Mouse (Mus musculus): ENCODE measurements at regions not wholly inside any gene's neighbourhood (a gene's known extent, or its start where the extent isn't known, plus 50 kb on each side); places are given as distances from the start of the nearest gene placed in this dataset.

DNA sequence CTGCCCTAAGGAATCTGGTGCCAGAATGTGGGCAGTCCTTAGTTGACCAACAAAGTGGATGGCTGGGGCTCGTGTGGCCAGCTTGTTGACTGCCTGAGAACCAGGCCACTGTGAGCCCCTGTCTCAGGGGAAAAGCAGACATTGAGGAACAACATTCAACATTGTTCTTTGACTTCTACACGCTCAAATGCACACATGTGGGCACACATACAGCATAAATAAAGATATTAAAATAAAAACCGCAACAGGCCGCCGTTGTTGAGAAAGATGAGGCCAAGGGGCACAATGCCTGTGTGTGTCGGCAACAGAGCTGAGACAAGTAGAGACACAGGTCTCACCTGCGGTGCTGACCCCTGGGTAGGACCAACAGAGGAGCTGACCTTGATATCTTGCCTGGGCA, 105.8 kb downstream of the Nxnl2 start:
- Histone ChIP-seq H3K27ac (replicated peaks) (no peak overlapping the region), H3K9ac (replicated peaks) (no peak overlapping the region), H3K4me2 (no peak overlapping the region), H3K9me3 (replicated peaks) (no peaks in the 10 kb centered on the region), H3K27me3 (replicated peaks) (no peaks in the 10 kb centered on the region), H3K36me3 (no peaks in the 10 kb centered on the region), H3K4me1 (peaks cover 22% of the 10 kb centered on the region), H3K4me3 (replicated peaks) (no peak overlapping the region)
- no peak for ATAC-seq (ENCODE audit: low FRiP score)
- 88% methylated on average over 7 of the region's 7 CpGs for WGBS

DNA sequence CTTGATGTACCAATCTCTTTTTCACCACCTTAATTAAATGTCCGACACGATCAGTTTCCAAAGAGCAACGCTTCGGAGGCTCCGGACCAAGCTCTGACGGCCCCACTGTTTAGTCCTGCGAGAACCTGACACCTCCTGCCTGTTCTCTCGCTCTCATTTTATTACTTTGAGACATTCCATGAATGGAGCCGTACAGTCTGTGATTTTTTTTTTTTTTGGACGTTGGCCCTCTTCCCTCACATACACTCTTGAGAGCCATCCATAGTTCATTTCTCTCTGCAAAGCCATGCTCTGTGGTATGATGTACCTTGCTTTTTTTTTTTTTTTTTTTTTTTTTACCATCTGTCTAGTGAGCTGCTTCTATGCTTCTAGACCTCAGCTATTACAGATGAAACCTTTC, 106.7 kb downstream of the Nxnl2 start:
- H3K27ac ChIP-seq (replicated peaks) = no peak overlapping the region
- H3K4me3 ChIP-seq (replicated peaks) = no peak overlapping the region
- no peaks in the 10 kb centered on the region for H3K9me3 ChIP-seq (replicated peaks)
- no peaks in the 10 kb centered on the region for H3K36me3 ChIP-seq
- H3K27me3 ChIP-seq (replicated peaks) = no peaks in the 10 kb centered on the region
- no peak overlapping the region for H3K4me2 ChIP-seq
- H3K9ac ChIP-seq (replicated peaks) = no peak overlapping the region
- peaks cover 22% of the 10 kb centered on the region for H3K4me1 ChIP-seq
- no peak; the same call in 1 of the 2 replicates for ATAC-seq (ENCODE audit: low FRiP score)
- WGBS = 54% methylated on average over 10 of the region's 10 CpGs

DNA sequence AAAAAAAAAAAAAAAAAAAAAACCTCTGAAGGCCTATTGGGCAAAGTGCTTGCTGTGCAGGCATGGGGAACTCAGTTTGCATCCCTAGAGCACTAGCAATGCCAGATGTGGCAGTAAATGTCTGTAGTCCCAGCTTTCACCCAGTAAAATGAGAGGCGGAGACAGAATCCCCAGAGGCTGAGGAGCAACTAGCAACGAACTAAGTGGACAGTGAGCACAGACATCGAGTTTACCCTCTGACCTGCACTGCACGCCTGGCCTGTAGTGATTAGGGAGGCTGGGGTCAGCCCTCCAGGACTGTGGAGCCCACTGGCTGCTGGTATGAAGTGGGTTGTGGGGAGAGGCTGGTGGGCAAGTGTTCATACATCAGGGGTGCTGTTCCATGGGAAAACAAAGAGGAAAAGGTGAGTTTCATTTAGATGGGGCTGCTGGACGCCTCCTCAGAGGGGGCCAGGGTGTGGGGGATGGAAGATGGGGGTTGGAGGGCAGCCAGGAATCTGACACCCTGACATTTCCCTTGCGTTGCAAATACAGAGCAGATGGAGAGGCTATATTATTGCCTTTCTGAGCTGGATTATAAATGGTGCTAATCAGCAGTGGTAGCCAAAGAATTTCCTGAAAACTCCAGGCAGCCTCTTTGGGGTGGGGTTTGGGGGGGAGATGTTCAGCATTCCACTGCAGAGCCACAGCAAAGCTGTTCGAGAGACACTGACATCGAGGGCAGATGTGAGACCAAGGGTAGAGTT, 109.0 kb downstream of the Nxnl2 start:
- peak; percentile 54; the same call in 1 of the 2 replicates for ATAC-seq (ENCODE audit: low FRiP score)
- H3K27ac ChIP-seq (replicated peaks) = no peak overlapping the region; the same call in 1 of the 2 replicates
- 42% methylated on average over 8 of the region's 8 CpGs for WGBS

DNA sequence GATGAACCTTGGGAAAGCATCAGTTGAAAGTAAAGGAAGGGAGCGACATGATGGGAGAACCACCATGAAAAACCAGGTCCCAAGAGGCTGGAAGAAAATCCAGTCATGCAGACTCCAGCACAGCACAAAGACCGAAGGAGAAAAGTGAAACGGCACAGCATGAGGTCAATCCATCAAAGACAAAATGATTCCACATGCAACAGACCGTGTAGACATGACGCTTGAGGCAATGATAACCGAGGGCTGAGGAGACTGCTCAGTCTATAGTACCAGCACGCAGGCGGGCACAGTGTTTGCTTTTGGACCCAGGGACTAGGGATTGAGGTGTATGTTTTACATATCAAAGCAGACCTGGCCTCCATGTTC, 109.5 kb downstream of the Nxnl2 start:
- Histone ChIP-seq H3K4me2 (no peak overlapping the region), H3K4me1 (peaks cover 22% of the 10 kb centered on the region), H3K4me3 (replicated peaks) (no peak overlapping the region), H3K9me3 (replicated peaks) (no peaks in the 10 kb centered on the region), H3K27ac (replicated peaks) (no peak overlapping the region; the same call in 1 of the 2 replicates), H3K27me3 (replicated peaks) (no peaks in the 10 kb centered on the region), H3K9ac (replicated peaks) (no peak overlapping the region), H3K36me3 (no peaks in the 10 kb centered on the region)
- ATAC-seq (ENCODE audit: low FRiP score) = 0 out of 2 replicates have a peak, but pooled peaks have one; percentile 39
- WGBS = 54% methylated on average over 8 of the region's 8 CpGs

More for the DNA sequence above, 109.0 kb downstream of the Nxnl2 start:
- peaks cover 22% of the 10 kb centered on the region for H3K4me1 ChIP-seq
- H3K36me3 ChIP-seq = no peaks in the 10 kb centered on the region
- H3K9ac ChIP-seq (replicated peaks) = no peak overlapping the region
- H3K27me3 ChIP-seq (replicated peaks) = no peaks in the 10 kb centered on the region
- no peak overlapping the region for H3K4me3 ChIP-seq (replicated peaks)
- H3K4me2 ChIP-seq = no peak overlapping the region
- no peaks in the 10 kb centered on the region for H3K9me3 ChIP-seq (replicated peaks)

DNA sequence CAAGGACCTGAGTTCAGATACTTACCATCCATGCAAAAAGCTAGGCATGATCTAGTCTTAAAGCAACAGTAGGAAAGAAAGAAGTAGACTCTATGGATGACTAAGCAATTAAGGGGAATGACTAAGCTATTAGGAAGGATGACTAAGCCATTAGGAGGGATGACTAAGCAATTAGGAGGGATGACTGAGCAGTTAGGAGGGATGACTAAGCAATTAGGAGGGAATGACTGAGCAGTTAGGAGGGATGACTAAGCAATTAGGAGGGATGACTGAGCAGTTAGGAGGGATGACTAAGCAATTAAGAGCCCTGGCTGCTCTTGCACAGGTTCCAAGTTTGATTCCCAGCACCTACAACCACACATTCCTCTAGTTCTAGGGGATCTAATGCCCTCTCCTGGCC, 113.9 kb downstream of the Nxnl2 start:
- H3K36me3 ChIP-seq = no peaks in the 10 kb centered on the region
- no peaks in the 10 kb centered on the region for H3K27me3 ChIP-seq (replicated peaks)
- no peak overlapping the region for H3K27ac ChIP-seq (replicated peaks)
- no peak overlapping the region for H3K4me2 ChIP-seq
- H3K9me3 ChIP-seq (replicated peaks) = no peaks in the 10 kb centered on the region
- H3K9ac ChIP-seq (replicated peaks) = no peak overlapping the region
- H3K4me3 ChIP-seq (replicated peaks) = no peak overlapping the region
- H3K4me1 ChIP-seq = peaks cover 9% of the 10 kb centered on the region; the same call in 1 of the 2 replicates
- ATAC-seq (ENCODE audit: low FRiP score) = no peak

DNA sequence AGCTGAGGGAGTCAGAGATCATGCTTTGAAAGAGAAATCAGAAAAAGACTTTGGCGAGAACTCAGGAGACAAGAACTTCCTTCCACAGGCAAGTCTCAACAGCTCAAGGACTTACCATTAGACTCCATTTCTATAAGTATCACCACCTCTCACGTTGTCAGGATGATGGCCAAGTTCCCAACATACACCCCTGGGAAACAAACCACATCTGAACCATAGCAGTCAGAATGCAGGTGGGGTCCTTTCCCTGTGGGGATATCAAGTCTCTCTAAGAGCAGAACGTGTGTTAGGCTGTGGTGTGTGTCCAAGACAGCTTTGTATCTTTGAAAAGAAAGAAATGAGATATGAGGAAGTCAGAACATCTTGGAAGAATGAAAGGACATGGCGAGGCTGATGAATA, 118.6 kb downstream of the Nxnl2 start:
- H3K4me2 ChIP-seq = no peak overlapping the region
- no peak overlapping the region for H3K4me3 ChIP-seq (replicated peaks)
- ATAC-seq (ENCODE audit: low FRiP score) = no peak
- H3K9ac ChIP-seq (replicated peaks) = no peak overlapping the region
- no peaks in the 10 kb centered on the region for H3K27me3 ChIP-seq (replicated peaks)
- WGBS = 73% methylated on average over 4 of the region's 4 CpGs
- no peaks in the 10 kb centered on the region for H3K36me3 ChIP-seq
- no peak overlapping the region; the same call in 1 of the 2 replicates for H3K27ac ChIP-seq (replicated peaks)
- no peaks in the 10 kb centered on the region for H3K9me3 ChIP-seq (replicated peaks)
- no peaks in the 10 kb centered on the region for H3K4me1 ChIP-seq

DNA sequence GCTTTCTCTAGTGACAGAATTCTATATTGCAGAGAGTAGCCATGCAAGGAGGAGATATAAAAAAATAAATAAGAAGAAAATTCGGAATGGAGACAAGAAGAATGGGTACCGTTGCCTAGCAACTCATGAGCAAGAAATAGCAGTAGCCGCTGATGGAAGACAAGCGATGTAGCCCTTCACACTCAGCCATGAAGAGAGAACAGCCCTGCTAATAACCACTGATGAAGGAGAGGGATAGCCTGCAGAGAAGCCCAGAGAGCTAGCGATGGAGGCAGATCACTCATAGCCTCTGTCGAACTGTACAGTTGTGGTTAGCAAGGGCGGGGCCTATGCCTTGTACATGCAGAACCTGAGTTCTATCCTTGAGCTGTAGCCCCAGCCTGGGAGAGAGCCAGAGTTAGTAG, 118.4 kb upstream of the S1pr3 start:
- 0 out of 2 replicates have a peak overlapping the region, but pooled peaks have one; percentile 28 for H3K27ac ChIP-seq (replicated peaks)

DNA sequence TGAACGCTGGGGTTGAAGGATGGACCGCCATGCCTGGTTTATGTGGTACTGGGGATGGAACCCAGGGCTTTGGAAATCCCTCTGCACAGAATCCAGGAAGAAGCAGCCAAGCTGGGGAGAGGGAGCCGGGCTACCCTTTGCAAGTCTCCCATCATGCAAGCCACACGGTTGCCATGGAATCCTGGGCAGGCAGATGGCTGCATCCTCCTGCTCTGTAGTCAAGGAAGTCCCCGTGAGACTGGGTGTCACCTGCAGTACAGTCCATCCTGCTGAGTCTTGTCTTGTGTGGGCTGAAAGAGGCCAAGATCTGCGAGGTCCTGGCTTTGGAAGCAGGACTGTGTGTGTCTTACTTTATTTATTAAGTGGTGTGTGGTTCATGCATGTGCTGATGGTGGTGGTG, 117.5 kb upstream of the S1pr3 start:
- 72% methylated on average over 6 of the region's 6 CpGs for WGBS
- ATAC-seq (ENCODE audit: low FRiP score) = no peak

More for the DNA sequence above, 118.4 kb upstream of the S1pr3 start:
- Histone ChIP-seq H3K27me3 (replicated peaks) (no peaks in the 10 kb centered on the region), H3K9me3 (replicated peaks) (no peaks in the 10 kb centered on the region), H3K4me1 (no peaks in the 10 kb centered on the region), H3K36me3 (no peaks in the 10 kb centered on the region), H3K4me3 (replicated peaks) (no peak overlapping the region), H3K9ac (replicated peaks) (no peak overlapping the region), H3K4me2 (no peak overlapping the region)
- WGBS = 66% methylated on average over 7 of the region's 7 CpGs
- ATAC-seq (ENCODE audit: low FRiP score) = peak; percentile 59; the same call in 1 of the 2 replicates

DNA sequence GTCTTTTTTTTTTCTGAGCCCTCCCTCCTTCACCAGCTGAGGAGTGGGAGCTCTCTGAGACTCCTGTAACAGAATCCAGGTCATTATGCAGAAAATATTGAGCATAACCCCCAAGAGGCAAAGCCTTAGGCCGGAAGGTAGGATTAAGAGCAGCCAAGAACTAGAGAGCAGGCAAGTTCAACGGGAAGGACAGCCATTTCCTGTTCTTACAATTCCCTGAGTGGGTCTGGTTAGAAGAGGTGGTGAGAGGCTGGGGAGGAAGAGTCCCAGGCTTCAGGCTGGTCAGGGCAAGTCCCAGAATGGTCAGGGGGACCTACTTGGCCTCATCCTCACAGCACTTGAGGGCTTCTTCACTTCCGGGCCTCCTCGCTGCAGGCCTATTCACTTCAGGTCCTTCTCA, 115.4 kb upstream of the S1pr3 start:
- H3K4me1 ChIP-seq = no peaks in the 10 kb centered on the region
- H3K9ac ChIP-seq (replicated peaks) = no peak overlapping the region
- no peaks in the 10 kb centered on the region for H3K27me3 ChIP-seq (replicated peaks)
- no peaks in the 10 kb centered on the region for H3K9me3 ChIP-seq (replicated peaks)
- H3K4me3 ChIP-seq (replicated peaks) = no peak overlapping the region
- H3K27ac ChIP-seq (replicated peaks) = no peak overlapping the region
- H3K36me3 ChIP-seq = no peaks in the 10 kb centered on the region
- no peak overlapping the region for H3K4me2 ChIP-seq
- no peak for ATAC-seq (ENCODE audit: low FRiP score)
- WGBS = 91% methylated on average over 4 of the region's 4 CpGs

More for the DNA sequence above, 117.5 kb upstream of the S1pr3 start:
- Histone ChIP-seq H3K9me3 (replicated peaks) (no peaks in the 10 kb centered on the region), H3K27ac (replicated peaks) (no peak overlapping the region), H3K9ac (replicated peaks) (no peak overlapping the region), H3K27me3 (replicated peaks) (no peaks in the 10 kb centered on the region), H3K36me3 (no peaks in the 10 kb centered on the region), H3K4me2 (no peak overlapping the region), H3K4me1 (no peaks in the 10 kb centered on the region), H3K4me3 (replicated peaks) (no peak overlapping the region)

DNA sequence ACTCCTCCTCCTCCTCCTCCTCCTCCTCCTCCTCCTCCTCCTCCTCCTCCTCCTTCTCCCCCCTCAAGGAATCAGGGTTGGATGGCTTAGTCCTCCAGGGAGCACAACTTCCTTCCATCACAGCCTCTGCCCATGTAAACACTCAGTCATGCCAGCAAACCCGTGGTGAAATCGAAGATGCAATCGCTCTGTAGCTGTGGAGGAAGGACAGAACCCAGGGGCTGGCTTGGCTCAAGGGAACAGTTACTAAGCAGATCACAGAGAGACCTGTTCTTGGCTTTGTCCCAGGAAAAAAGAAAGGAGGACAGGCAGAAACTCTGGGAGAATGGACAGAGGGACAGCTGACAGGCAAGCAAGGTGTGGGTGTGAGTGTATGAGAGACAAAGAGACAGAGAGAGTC, 112.6 kb upstream of the S1pr3 start:
- no peak for ATAC-seq (ENCODE audit: low FRiP score)
- H3K4me1 ChIP-seq = no peaks in the 10 kb centered on the region
- WGBS = 68% methylated on average over 3 of the region's 3 CpGs

DNA sequence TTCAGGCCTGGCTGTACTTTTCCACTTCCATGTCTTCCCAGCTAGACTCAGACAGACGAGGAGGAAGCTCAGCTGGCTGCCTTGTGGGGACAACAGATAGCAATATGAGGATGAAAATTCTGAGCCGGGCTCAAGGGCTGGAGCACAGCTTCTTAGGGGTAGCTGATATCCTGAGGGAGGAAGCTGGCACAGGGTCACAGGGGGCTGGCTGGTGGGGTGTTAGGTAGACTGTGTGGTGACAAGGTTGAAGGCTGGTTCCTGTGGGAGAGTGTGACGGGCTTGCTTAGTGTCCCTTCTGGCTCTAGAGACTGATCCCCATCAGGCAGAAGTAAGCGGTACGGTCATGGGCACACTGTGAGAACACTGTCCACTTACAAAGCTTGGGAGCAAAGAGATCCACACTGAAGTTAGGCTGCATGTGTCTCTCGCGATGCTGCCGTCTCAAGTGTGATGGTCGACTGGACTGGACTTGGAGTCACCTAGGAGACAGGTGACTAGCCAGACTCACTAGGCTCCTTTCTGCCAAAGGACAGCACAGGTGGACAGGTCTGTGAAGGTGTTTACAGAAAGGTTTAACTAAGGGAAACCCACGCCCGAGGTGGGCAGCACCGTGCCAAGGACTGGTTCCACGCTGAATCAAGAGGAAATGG, 111.1 kb upstream of the S1pr3 start:
- no peaks in the 10 kb centered on the region for H3K4me1 ChIP-seq
- H3K9ac ChIP-seq (replicated peaks) = no peak overlapping the region
- H3K27me3 ChIP-seq (replicated peaks) = no peaks in the 10 kb centered on the region
- H3K4me3 ChIP-seq (replicated peaks) = no peak overlapping the region
- no peak for ATAC-seq (ENCODE audit: low FRiP score)
- H3K9me3 ChIP-seq (replicated peaks) = no peaks in the 10 kb centered on the region
- H3K36me3 ChIP-seq = no peaks in the 10 kb centered on the region
- 94% methylated on average over 13 of the region's 13 CpGs for WGBS
- H3K27ac ChIP-seq (replicated peaks) = no peak overlapping the region
- H3K4me2 ChIP-seq = no peak overlapping the region

More for the DNA sequence above, 112.6 kb upstream of the S1pr3 start:
- Histone ChIP-seq H3K9me3 (replicated peaks) (no peaks in the 10 kb centered on the region), H3K27me3 (replicated peaks) (no peaks in the 10 kb centered on the region), H3K27ac (replicated peaks) (no peak overlapping the region), H3K4me2 (no peak overlapping the region), H3K36me3 (no peaks in the 10 kb centered on the region), H3K9ac (replicated peaks) (no peak overlapping the region), H3K4me3 (replicated peaks) (no peak overlapping the region)

DNA sequence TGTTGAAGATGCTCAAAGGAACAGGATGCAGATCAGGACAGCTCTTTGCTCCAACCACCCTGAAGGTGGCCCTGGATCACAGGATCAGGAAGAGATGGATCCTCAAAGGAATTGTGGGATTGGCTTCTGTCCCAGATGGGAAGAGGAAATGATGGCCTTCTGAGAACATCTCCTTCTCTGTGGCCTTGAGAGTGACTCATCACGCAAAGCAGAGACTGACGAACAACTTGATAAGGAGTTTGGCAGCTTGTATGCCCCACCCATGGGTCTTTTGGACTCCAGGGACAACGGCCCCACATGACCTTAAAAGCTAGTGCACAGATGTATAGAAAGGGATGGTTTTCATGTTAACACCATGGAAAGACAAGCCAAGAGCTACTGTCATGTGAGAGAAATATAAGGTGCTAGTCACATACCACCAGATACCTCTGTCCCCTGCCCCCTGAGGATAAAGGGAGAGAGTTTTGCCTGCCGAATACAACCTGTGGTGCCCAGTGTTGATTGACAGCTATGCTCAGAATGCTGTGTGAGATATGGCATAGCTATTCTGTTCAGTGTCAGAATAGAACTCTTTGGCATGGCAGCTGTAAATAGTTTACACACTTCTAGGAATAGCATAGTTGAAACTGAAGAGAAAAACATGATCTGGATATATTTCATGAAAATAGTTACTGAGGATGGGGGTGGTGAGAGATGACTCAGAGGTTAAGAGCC, 109.2 kb upstream of the S1pr3 start:
- H3K4me1 ChIP-seq = no peaks in the 10 kb centered on the region
- ATAC-seq (ENCODE audit: low FRiP score) = no peak
- 94% methylated on average over 4 of the region's 4 CpGs for WGBS

More for the DNA sequence above, 109.2 kb upstream of the S1pr3 start:
- Histone ChIP-seq H3K9ac (replicated peaks) (no peak overlapping the region), H3K4me2 (no peak overlapping the region), H3K27me3 (replicated peaks) (no peaks in the 10 kb centered on the region), H3K4me3 (replicated peaks) (no peak overlapping the region), H3K36me3 (no peaks in the 10 kb centered on the region), H3K27ac (replicated peaks) (no peak overlapping the region), H3K9me3 (replicated peaks) (no peaks in the 10 kb centered on the region)
